Mouse (Mus musculus) gastrocnemius, postnatal 4 days (tissue): ENCODE measurements around the gene Fam192a. TPM values are rescaled to one million over a fixed set of nuclear protein-coding genes. Genes with fewer than 3 reads are reported as not detected.

ENCODE experiments used
- DNase-seq, 2 experiments: peaks; one replicate each; pipeline ENCODE4 v3.0.0; 2021 to 2022; ENCODE audit warnings: low spot score in 2 of 2, mixed read lengths in 2 of 2
- total RNA-seq, 2 experiments: library from RNA; stranded (reverse); gene quantifications; 2 replicates each; pipeline ENCODE4 v1.2.3; 2021

The Fam192a gene
- total RNA-seq, 2 experiments from 2014 or later: 27.1 to 33.0 TPM

GRCm38 (mm10) chr8:94574159-94574907, 27.5 kb downstream of the Fam192a start:
- DNase-seq: no peak

- DNase-seq: no peak
These were observed 29.9 kb downstream of the Fam192a start for GRCm38 (mm10) chr8:94571896-94572295.

- DNase-seq: no peak
These were observed 32.4 kb downstream of the Fam192a start for GRCm38 (mm10) chr8:94569419-94569818.

- no peak for DNase-seq
These were observed 33.7 kb downstream of the Fam192a start for GRCm38 (mm10) chr8:94568098-94568497.

- no peak for DNase-seq
These were observed 34.5 kb downstream of the Fam192a start for GRCm38 (mm10) chr8:94567159-94567849.

GRCm38 (mm10) chr8:94566446-94567158, 35.2 kb downstream of the Fam192a start:
- DNase-seq: no peak

- DNase-seq: no peak
These were observed 35.8 kb downstream of the Fam192a start for GRCm38 (mm10) chr8:94566033-94566432.

- no peak for DNase-seq
These were observed 37.4 kb downstream of the Fam192a start for GRCm38 (mm10) chr8:94564421-94564820.

GRCm38 (mm10) chr8:94561256-94561655, 40.5 kb downstream of the Fam192a start:
- DNase-seq: no peak

- DNase-seq: no peak
These were observed 44.5 kb downstream of the Fam192a start for GRCm38 (mm10) chr8:94557281-94557680.

GRCm38 (mm10) chr8:94552696-94553095, 49.1 kb downstream of the Fam192a start:
- no peak for DNase-seq

GRCm38 (mm10) chr8:94551471-94552422, 50.0 kb downstream of the Fam192a start:
- no peak for DNase-seq

GRCm38 (mm10) chr8:94549998-94550397, 51.8 kb downstream of the Fam192a start:
- DNase-seq: no peak

GRCm38 (mm10) chr8:94549482-94549881, 52.3 kb downstream of the Fam192a start:
- no peak for DNase-seq

- DNase-seq: no peak
These were observed 52.8 kb downstream of the Fam192a start for GRCm38 (mm10) chr8:94549041-94549440.

GRCm38 (mm10) chr8:94543981-94544380, 57.8 kb downstream of the Fam192a start:
- DNase-seq: no peak

- DNase-seq: no peak
These were observed 60.7 kb downstream of the Fam192a start for GRCm38 (mm10) chr8:94540889-94541795.

GRCm38 (mm10) chr8:94540025-94540424, 61.8 kb downstream of the Fam192a start:
- no peak for DNase-seq

GRCm38 (mm10) chr8:94537456-94537855, 64.3 kb downstream of the Fam192a start:
- no peak for DNase-seq

- no peak for DNase-seq
These were observed 66.2 kb downstream of the Fam192a start for GRCm38 (mm10) chr8:94535631-94536030.
